Mouse (Mus musculus) forebrain, embryonic 13.5 days (tissue): ENCODE measurements around the gene Zfp598. TPM values are rescaled to one million over a fixed set of nuclear protein-coding genes. Genes with fewer than 3 reads are reported as not detected.

Experiments used
- ATAC-seq: fragments of 200-750 bp; cut with Nextera tagmentation; 2 replicates; pipeline ENCODE4 v1.8.0; 2017
- H3K27ac ChIP-seq: fragments of 300-500 bp; sonication (generic); 2 replicates; pipeline ENCODE4 v1.5.1; 2015; ENCODE audit warnings: inconsistent platforms, mild to moderate bottlenecking, moderate library complexity
- H3K27me3 ChIP-seq: fragments of 300-500 bp; sonication (generic); 2 replicates; pipeline ENCODE4 v1.6.1; 2015; ENCODE audit warnings: mild to moderate bottlenecking, inconsistent platforms
- H3K36me3 ChIP-seq: fragments of 300-500 bp; sonication (generic); 2 replicates; pipeline ENCODE4 v1.6.1; 2015; ENCODE audit warnings: mild to moderate bottlenecking, inconsistent platforms; ENCODE audit not compliant: poor library complexity, severe bottlenecking
- H3K4me1 ChIP-seq: fragments of 300-500 bp; sonication (generic); 2 replicates; pipeline ENCODE4 v1.6.1; 2015; ENCODE audit warnings: inconsistent platforms
- H3K4me2 ChIP-seq: fragments of 300-500 bp; sonication (generic); 2 replicates; pipeline ENCODE4 v1.6.1; 2015; ENCODE audit warnings: inconsistent platforms, mild to moderate bottlenecking, moderate library complexity
- H3K4me3 ChIP-seq: fragments of 300-500 bp; sonication (generic); 2 replicates; pipeline ENCODE4 v1.5.1; 2015; ENCODE audit warnings: mild to moderate bottlenecking, inconsistent platforms
- H3K9ac ChIP-seq: fragments of 300-500 bp; sonication (generic); 2 replicates; pipeline ENCODE4 v1.6.1; 2015; ENCODE audit warnings: mild to moderate bottlenecking, inconsistent platforms
- H3K9me3 ChIP-seq: fragments of 300-500 bp; sonication (generic); replicated peaks from 2 replicates; pipeline ENCODE4 v1.6.1; 2016; ENCODE audit warnings: inconsistent platforms
- WGBS: fragments of 180-500 bp; shearing (Covaris S2); methylation state at CpG from one replicate; pipeline ENCODE4 v1.1.7; 2015; 5-methylcytosine and 5-hydroxymethylcytosine counted together
- polyA plus RNA-seq: library from polyadenylated mRNA; unstranded; fragments of >200 nt; fragmentation: Nextera tagmentation; extraction: Ambion mirVana; gene quantifications from 2 replicates; pipeline ENCODE4 v1.2.1, GENCODE M21; 2015

Gene Zfp598
- polyA plus RNA-seq, 1 experiment from 2014 or later = 16.2 TPM

GRCm38 (mm10) chr17:24638840-24639239 is 30.6 kb upstream of the Zfp598 start:
- Histone ChIP-seq H3K4me3 (no peak overlapping the region), H3K36me3 (no peaks in the 10 kb centered on the region), H3K4me2 (no peak overlapping the region), H3K9ac (no peak overlapping the region), H3K27ac (no peak overlapping the region), H3K27me3 (no peaks in the 10 kb centered on the region), H3K9me3 (no peaks in the 10 kb centered on the region), H3K4me1 (no peaks in the 10 kb centered on the region)
- 81% methylated on average over 9 of the region's 9 CpGs for whole genome bisulfite sequencing
- no peak for ATAC-seq

GRCm38 (mm10) chr17:24639571-24639988 is 29.9 kb upstream of the Zfp598 start:
- Histone ChIP-seq H3K4me1 (no peaks in the 10 kb centered on the region), H3K9ac (0 out of 2 replicates have a peak overlapping the region, but pooled peaks have one; percentile 21), H3K27ac (no peak overlapping the region), H3K27me3 (no peaks in the 10 kb centered on the region), H3K4me3 (no peak overlapping the region), H3K36me3 (no peaks in the 10 kb centered on the region), H3K4me2 (no peak overlapping the region), H3K9me3 (no peaks in the 10 kb centered on the region)
- WGBS = 82% methylated on average over 5 of the region's 5 CpGs
- ATAC-seq = no peak

GRCm38 (mm10) chr17:24640119-24640518 is 29.4 kb upstream of the Zfp598 start:
- H3K27ac ChIP-seq = no peak overlapping the region
- no peak overlapping the region for H3K9ac ChIP-seq
- no peaks in the 10 kb centered on the region for H3K36me3 ChIP-seq
- no peak overlapping the region for H3K4me3 ChIP-seq
- H3K4me2 ChIP-seq = no peak overlapping the region
- WGBS = 93% methylated on average over 7 of the region's 7 CpGs
- H3K27me3 ChIP-seq = no peaks in the 10 kb centered on the region
- no peak for ATAC-seq
- no peaks in the 10 kb centered on the region for H3K9me3 ChIP-seq
- H3K4me1 ChIP-seq = no peaks in the 10 kb centered on the region

- no peak overlapping the region for H3K4me3 ChIP-seq
- no peak for ATAC-seq
- 97% methylated on average over 15 of the region's 15 CpGs for WGBS
- H3K4me1 ChIP-seq = no peaks in the 10 kb centered on the region
- no peaks in the 10 kb centered on the region for H3K27me3 ChIP-seq
- no peaks in the 10 kb centered on the region for H3K9me3 ChIP-seq
- H3K27ac ChIP-seq = no peak overlapping the region
- no peaks in the 10 kb centered on the region for H3K36me3 ChIP-seq
- no peak overlapping the region for H3K9ac ChIP-seq
- H3K4me2 ChIP-seq = no peak overlapping the region
Observed at GRCm38 (mm10) chr17:24640581-24640980, 28.9 kb upstream of the Zfp598 start.

GRCm38 (mm10) chr17:24641944-24642343 is 27.5 kb upstream of the Zfp598 start:
- no peak overlapping the region for H3K27ac ChIP-seq
- no peaks in the 10 kb centered on the region for H3K9me3 ChIP-seq
- no peak overlapping the region for H3K9ac ChIP-seq
- H3K36me3 ChIP-seq = no peaks in the 10 kb centered on the region
- H3K27me3 ChIP-seq = no peaks in the 10 kb centered on the region
- no peak overlapping the region for H3K4me3 ChIP-seq
- WGBS = 94% methylated on average over 14 of the region's 14 CpGs
- ATAC-seq = no peak
- H3K4me1 ChIP-seq = no peaks in the 10 kb centered on the region
- H3K4me2 ChIP-seq = no peak overlapping the region

- H3K4me3 ChIP-seq = no peak overlapping the region
- H3K27me3 ChIP-seq = no peaks in the 10 kb centered on the region
- H3K9me3 ChIP-seq = no peaks in the 10 kb centered on the region
- 80% methylated on average over 6 of the region's 6 CpGs for WGBS
- no peak overlapping the region for H3K4me2 ChIP-seq
- H3K9ac ChIP-seq = no peak overlapping the region
- no peak for ATAC-seq
- H3K27ac ChIP-seq = no peak overlapping the region
- no peaks in the 10 kb centered on the region for H3K4me1 ChIP-seq
- H3K36me3 ChIP-seq = no peaks in the 10 kb centered on the region
Observed at GRCm38 (mm10) chr17:24642791-24643343, 26.6 kb upstream of the Zfp598 start.

- no peak for ATAC-seq
- H3K9me3 ChIP-seq = no peaks in the 10 kb centered on the region
- no peak overlapping the region for H3K4me2 ChIP-seq
- H3K36me3 ChIP-seq = no peaks in the 10 kb centered on the region
- peaks cover 10% of the 10 kb centered on the region; the same call in 1 of the 2 replicates for H3K27me3 ChIP-seq
- H3K4me1 ChIP-seq = no peaks in the 10 kb centered on the region
- H3K9ac ChIP-seq = no peak overlapping the region; the same call in 1 of the 2 replicates
- 55% methylated on average over 7 of the region's 7 CpGs for WGBS
- H3K4me3 ChIP-seq = no peak overlapping the region
- no peak overlapping the region for H3K27ac ChIP-seq
Observed at GRCm38 (mm10) chr17:24644030-24644715, 25.3 kb upstream of the Zfp598 start.

- Histone ChIP-seq H3K36me3 (no peaks in the 10 kb centered on the region), H3K9me3 (no peaks in the 10 kb centered on the region), H3K27ac (no peak overlapping the region), H3K27me3 (peaks cover 19% of the 10 kb centered on the region), H3K9ac (no peak overlapping the region; the same call in 1 of the 2 replicates), H3K4me3 (no peak overlapping the region), H3K4me1 (peaks cover 9% of the 10 kb centered on the region), H3K4me2 (no peak overlapping the region)
- ATAC-seq = no peak
- 83% methylated on average over 9 of the region's 9 CpGs for WGBS
Observed at GRCm38 (mm10) chr17:24644875-24645721, 24.4 kb upstream of the Zfp598 start.

- Histone ChIP-seq H3K27ac (no peak overlapping the region), H3K9ac (no peak overlapping the region), H3K27me3 (peaks cover 27% of the 10 kb centered on the region), H3K4me2 (no peak overlapping the region), H3K36me3 (no peaks in the 10 kb centered on the region), H3K9me3 (no peaks in the 10 kb centered on the region), H3K4me3 (no peak overlapping the region), H3K4me1 (peaks cover 13% of the 10 kb centered on the region)
- 85% methylated on average over 3 of the region's 3 CpGs for WGBS
- no peak for ATAC-seq
Observed at GRCm38 (mm10) chr17:24645916-24646315, 23.6 kb upstream of the Zfp598 start.

- Histone ChIP-seq H3K36me3 (no peaks in the 10 kb centered on the region), H3K4me2 (no peak overlapping the region), H3K9me3 (no peaks in the 10 kb centered on the region), H3K4me1 (peaks cover 13% of the 10 kb centered on the region), H3K4me3 (no peak overlapping the region), H3K27ac (no peak overlapping the region), H3K9ac (no peak overlapping the region), H3K27me3 (peaks cover 31% of the 10 kb centered on the region)
- WGBS = 86% methylated on average over 4 of the region's 4 CpGs
- ATAC-seq = no peak
Observed at GRCm38 (mm10) chr17:24646381-24646780, 23.1 kb upstream of the Zfp598 start.

GRCm38 (mm10) chr17:24647493-24647892 is 22.0 kb upstream of the Zfp598 start:
- H3K27ac ChIP-seq = peak overlapping the region; percentile 12; the same call in 1 of the 2 replicates
- H3K4me1 ChIP-seq = peaks cover 13% of the 10 kb centered on the region
- ATAC-seq = no peak
- no peaks in the 10 kb centered on the region for H3K36me3 ChIP-seq
- no peak overlapping the region for H3K4me2 ChIP-seq
- H3K27me3 ChIP-seq = peaks cover 41% of the 10 kb centered on the region
- 85% methylated on average over 11 of the region's 11 CpGs for WGBS
- H3K9ac ChIP-seq = 0 out of 2 replicates have a peak overlapping the region, but pooled peaks have one; percentile 6
- H3K9me3 ChIP-seq = no peaks in the 10 kb centered on the region
- H3K4me3 ChIP-seq = no peak overlapping the region

- Histone ChIP-seq H3K36me3 (no peaks in the 10 kb centered on the region), H3K9me3 (no peaks in the 10 kb centered on the region), H3K4me3 (no peak overlapping the region; the same call in 1 of the 2 replicates), H3K27ac (no peak overlapping the region), H3K4me1 (peaks cover 16% of the 10 kb centered on the region), H3K27me3 (peaks cover 41% of the 10 kb centered on the region), H3K4me2 (peak overlapping the region; percentile 98), H3K9ac (no peak overlapping the region)
- ATAC-seq = no peak
- 70% methylated on average over 10 of the region's 10 CpGs for WGBS
Observed at GRCm38 (mm10) chr17:24648731-24649377, 20.6 kb upstream of the Zfp598 start.
